Mouse (Mus musculus): Measurements from ENCODE around the gene Rtn4.
"Not testable (repeated sequence)": the region's sequence is repeated elsewhere in the genome, so short reads cannot be mapped to it uniquely, and the experiment has no call there.

The Rtn4 gene

DNA sequence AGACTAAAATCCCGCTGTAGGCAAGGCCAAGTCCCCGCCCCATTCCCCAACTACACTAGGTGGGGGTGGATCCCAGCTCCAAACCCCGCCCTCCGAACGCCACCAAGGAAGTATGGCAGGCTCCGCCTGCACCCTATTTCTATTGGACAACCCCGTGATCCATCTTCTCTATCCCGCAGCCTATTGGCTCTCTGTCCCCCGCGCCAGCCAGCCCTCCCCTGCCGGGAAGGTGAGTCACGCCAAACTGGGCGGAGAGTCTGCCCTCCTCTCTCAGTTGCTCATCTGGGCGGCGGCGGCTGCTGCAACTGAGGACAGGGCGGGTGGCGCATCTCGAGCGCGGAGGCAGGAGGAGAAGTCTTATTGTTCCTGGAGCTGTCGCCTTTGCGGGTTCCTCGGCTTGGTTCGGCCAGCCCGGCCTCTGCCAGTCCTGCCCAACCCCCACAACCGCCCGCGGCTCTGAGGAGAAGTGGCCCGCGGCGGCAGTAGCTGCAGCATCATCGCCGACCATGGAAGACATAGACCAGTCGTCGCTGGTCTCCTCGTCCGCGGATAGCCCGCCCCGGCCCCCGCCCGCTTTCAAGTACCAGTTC is at the start of gene Rtn4:
TSS of gene Rtn4 (plus strand) at position 265 of the 590 bp plus-strand sequence.
- DNase-seq (ENCODE audit: low spot score in 2 of 2): peak; percentile 97 to 98

DNA sequence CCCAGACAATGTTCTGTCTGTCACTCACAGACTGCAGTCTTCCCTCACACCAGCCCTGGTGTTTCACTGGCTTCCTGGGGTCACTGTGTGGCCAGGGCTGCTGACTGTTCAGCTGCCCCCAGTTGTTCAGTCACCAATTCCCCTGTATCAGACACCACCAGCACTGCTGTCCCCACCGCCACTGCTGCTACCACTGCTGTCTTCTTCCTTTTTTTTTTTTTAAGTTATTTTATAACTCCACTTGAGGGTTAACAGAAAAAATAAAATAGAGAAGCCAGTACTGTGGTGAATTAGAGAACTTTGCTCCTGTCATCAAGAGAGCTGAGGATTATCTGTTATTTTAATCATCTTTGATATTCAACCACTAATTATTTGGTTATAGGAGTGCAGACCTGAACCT is 48.3 kb upstream of the Rtn4 start:
- no peak for DNase-seq (ENCODE audit: low spot score in 2 of 2)

GRCm38 (mm10) chr11:29645411-29646066 is 47.2 kb upstream of the Rtn4 start:
- DNase-seq (ENCODE audit: low spot score in 2 of 2): no peak

GRCm38 (mm10) chr11:29647568-29648319 is 45.0 kb upstream of the Rtn4 start:
- DNase-seq (ENCODE audit: low spot score in 2 of 2): no peak

- DNase-seq (ENCODE audit: low spot score in 2 of 2): not testable (repeated sequence)
Measured at GRCm38 (mm10) chr11:29655381-29655780, 37.4 kb upstream of the Rtn4 start.

DNA sequence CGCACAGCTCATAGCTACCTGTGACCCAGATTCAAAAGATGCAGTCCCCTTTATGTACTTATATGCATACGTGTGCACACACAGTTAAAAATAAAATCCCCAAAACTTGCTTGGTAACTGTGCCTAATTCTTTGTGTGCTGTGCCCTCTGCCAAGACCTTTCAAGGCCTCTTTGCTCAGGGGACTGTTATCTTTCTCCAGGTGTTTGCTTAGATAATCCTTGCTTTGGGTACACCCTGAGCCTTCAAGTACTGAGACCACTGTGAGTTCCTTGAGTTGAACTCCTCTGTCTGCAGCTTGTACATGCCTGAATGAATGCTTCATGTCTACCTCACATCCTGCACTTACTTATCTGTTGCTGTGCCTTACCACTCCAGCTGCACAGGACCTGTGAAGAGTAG is 32.0 kb upstream of the Rtn4 start:
- no peak for DNase-seq (ENCODE audit: low spot score in 2 of 2)

GRCm38 (mm10) chr11:29667634-29668033 is 25.1 kb upstream of the Rtn4 start:
- DNase-seq (ENCODE audit: low spot score in 2 of 2): no peak

DNA sequence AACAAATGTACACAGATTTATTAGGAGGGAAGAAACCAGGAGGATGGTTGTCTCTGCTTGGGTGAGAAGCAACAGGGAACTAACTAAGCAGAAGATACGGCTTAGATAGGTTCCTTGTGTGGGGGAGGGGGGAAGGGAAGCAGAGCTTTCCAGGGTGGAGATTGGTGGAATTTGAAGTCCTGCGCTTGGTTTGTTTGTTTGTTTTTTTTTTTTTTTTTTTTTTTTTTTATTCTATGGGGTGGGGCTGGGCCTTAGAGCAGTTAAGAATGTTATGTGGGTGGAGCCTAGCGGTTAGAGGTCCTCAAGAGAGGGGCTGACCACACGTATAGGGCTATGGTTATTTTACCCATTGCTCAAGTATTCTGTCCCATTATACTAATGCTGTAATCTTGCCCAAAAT is 23.0 kb upstream of the Rtn4 start:
- DNase-seq (ENCODE audit: low spot score in 2 of 2): no peak

DNA sequence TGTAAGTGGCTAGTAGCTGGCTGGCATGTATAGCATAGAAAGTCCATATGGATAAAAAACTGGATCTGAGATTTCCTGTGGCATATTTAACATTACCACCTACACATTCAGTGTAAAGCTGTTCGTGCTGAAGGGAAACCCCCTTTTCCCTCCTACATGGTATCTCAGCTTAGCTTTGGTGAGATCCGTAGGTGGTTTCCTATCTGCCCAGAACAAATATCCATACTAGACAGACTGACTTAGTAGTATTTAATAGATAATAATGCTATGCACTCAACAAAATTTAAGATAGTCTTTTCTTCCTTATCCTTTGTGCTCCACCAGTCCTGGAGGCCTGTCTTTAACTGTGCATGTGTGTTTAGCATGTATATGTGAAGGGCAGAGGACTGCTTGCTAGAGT is 19.4 kb upstream of the Rtn4 start:
- DNase-seq (ENCODE audit: low spot score in 2 of 2): no peak

- DNase-seq (ENCODE audit: low spot score in 2 of 2): no peak
Measured at GRCm38 (mm10) chr11:29676718-29677117, 16.0 kb upstream of the Rtn4 start.

DNA sequence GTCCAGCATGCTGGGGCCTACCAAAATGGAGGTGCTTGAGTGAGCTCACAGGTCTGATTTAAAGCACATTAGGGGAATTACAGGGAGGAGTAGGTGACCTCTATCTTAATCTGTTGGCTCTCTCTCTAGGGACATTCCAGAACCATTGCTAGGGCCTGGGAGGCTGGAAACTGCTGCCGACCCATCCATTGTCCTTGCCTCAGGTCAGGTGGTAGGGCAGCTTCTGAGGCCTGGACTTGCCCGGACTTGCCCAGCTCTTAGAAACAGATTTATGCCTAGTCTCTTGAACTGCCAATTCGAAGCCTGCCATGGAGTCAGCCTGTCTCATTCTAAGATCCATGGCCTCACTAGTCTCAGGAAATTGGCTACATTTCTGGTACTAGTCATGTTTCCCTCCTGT is 12.8 kb upstream of the Rtn4 start:
- no peak for DNase-seq (ENCODE audit: low spot score in 2 of 2)

- DNase-seq (ENCODE audit: low spot score in 2 of 2): no peak
Measured at GRCm38 (mm10) chr11:29680771-29681170, 12.0 kb upstream of the Rtn4 start.

DNA sequence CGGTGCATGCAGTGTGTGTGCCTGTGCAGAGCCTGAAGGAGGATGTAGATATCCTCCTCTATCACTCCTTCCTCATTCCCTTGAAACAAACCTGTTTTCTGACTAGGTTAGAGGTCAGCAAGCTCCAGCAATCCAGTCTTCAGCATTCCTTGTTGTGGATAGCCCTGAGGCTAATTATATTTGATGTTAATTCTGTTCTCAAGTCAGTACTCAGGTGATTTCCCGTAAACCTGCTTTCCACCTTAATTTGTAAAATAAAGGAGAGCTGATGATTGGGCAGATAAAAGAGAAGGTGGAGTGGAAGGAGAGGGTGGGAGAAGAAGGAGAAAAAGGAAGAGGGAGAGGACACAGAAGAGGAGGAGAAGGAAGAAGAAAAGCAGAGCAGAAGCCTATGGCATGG is 8.5 kb upstream of the Rtn4 start:
- DNase-seq (ENCODE audit: low spot score in 2 of 2): no peak

DNA sequence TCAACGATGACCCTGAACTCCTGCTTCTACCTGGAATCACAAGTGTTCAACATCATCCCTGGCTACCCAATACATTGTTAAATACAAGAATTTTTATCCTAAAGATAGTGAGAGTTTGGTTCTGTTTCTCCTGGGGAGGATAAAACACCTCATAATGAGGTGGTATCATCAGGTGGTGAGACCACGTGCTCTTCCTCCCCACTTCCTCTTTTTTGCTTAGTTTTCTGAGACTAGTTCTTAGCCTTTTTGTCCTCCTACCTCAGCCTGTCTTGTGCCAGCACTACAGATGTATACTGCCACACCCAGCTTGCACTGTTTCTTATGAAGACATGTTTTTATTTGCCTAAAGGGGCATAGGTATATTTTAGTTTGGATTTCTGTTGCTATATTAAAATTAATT is 6.6 kb upstream of the Rtn4 start:
- no peak for DNase-seq (ENCODE audit: low spot score in 2 of 2)

- DNase-seq (ENCODE audit: low spot score in 2 of 2): no peak
Measured at GRCm38 (mm10) chr11:29691556-29691955, 1.2 kb upstream of the Rtn4 start.

DNA sequence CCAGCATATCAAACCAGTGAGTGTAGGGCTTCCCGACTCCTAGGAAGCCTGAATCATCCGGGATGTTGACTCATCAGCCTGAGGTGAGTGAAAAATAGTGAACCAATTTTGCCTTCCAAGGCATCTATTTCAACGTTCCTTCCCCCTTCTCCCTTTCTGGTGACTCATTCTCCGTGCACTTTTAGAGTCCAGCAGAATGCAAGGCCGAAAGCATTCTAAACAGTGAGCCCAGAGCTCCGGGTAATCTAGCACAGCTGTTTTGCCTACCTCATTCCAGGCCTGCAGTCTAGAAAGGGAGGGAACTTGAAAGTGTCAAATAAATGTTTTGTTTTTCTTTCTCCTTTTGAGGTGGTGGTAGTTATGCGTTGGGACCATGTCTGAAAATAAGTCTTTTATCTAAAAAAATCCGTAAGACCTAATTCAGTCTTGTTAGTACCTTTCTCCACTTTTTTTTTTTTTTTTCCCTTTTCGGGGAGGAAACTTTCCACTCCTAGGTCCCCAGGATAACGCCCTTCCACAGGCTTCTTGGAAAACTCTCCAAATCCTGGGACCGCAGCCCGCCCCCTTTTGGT is 550 bp upstream of the Rtn4 start:
- peak in 1 of 2 experiments; percentile 22 for DNase-seq (ENCODE audit: low spot score in 2 of 2)

GRCm38 (mm10) chr11:29693576-29694410 is 1.0 kb downstream of the Rtn4 start:
- peak; percentile 83 to 85 for DNase-seq (ENCODE audit: low spot score in 2 of 2)

GRCm38 (mm10) chr11:29694754-29695153 is 2.0 kb downstream of the Rtn4 start:
- no peak for DNase-seq (ENCODE audit: low spot score in 2 of 2)

GRCm38 (mm10) chr11:29702721-29703120 is 10.0 kb downstream of the Rtn4 start:
- DNase-seq (ENCODE audit: low spot score in 2 of 2): no peak

DNA sequence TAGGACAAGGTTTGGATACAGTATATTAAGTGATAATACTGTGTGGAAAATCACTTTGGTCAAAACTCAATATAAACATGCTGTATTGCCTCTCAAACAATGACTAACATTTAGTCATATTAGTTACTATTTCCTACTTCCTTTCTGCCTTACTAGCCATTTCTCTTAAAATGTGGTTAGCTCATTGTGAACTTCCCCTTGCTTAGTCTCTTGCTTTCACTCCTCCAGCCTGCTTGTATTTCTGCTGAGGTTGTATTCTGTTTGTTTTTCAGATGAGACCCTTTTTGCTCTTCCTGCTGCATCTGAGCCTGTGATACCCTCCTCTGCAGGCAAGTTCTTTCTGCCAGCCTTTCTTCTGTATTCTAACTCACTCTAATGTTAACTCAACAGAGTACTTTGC is 12.5 kb downstream of the Rtn4 start:
- DNase-seq (ENCODE audit: low spot score in 2 of 2): no peak

- no peak for DNase-seq (ENCODE audit: low spot score in 2 of 2)
Measured at GRCm38 (mm10) chr11:29706845-29707244, 14.1 kb downstream of the Rtn4 start.

DNA sequence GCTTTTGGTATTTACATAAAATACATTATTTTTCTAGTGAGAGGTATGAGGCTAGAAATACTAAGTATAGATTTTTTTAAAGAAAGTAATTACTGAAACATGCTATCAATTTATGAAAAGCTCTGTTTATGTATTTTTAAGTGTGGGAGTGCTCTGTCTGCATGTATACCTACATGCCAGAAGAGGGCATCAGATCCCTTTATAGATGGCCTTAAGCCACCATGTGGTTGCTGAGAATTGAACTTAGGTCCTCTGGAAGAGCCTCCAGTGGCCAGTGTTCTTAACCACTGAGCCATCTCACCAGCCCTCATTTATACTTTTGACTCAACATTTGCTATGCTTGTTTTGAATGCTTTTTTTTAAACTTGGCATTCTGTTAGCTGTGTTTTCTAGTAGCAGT is 16.8 kb downstream of the Rtn4 start:
- DNase-seq (ENCODE audit: low spot score in 2 of 2): no peak

All from urinary bladder, postnatal 4 days (tissue).